Mouse (Mus musculus) E14TG2a.4 (cell line): ENCODE results near the gene Gpr19.

Source experiments
- H3K27me3 ChIP-seq: 2 replicates; pipeline ENCODE4 v1.6.1; 2014; ENCODE audit warnings: low read length, control low read depth; ENCODE audit not compliant: insufficient read depth
- H3K36me3 ChIP-seq: 2 replicates; pipeline ENCODE4 v1.6.1; 2014; ENCODE audit warnings: low read length, control low read depth; ENCODE audit not compliant: insufficient read depth
- H3K4me1 ChIP-seq: replicated peaks from 2 replicates; pipeline ENCODE4 v1.6.1; 2014; ENCODE audit warnings: low read depth, low read length, control low read depth
- H3K4me3 ChIP-seq: replicated peaks from 2 replicates; pipeline ENCODE4 v1.5.1; 2014; ENCODE audit warnings: mild to moderate bottlenecking, low read length
- H3K9me3 ChIP-seq: 2 replicates; pipeline ENCODE4 v1.6.1; 2014; ENCODE audit warnings: low read length, control low read depth
- CTCF ChIP-seq: conservative IDR thresholded peaks from 2 replicates; pipeline ENCODE4 v1.5.1; 2014; ENCODE audit warnings: low read length
- NANOG ChIP-seq: IDR thresholded peaks from 2 replicates; pipeline ENCODE4 v1.6.1; 2014; ENCODE audit warnings: borderline replicate concordance, low read length, mixed read lengths
- POU5F1 ChIP-seq: IDR thresholded peaks from 2 replicates; pipeline ENCODE4 v1.6.1; 2014; ENCODE audit warnings: low read length, borderline replicate concordance

The Gpr19 gene

DNA sequence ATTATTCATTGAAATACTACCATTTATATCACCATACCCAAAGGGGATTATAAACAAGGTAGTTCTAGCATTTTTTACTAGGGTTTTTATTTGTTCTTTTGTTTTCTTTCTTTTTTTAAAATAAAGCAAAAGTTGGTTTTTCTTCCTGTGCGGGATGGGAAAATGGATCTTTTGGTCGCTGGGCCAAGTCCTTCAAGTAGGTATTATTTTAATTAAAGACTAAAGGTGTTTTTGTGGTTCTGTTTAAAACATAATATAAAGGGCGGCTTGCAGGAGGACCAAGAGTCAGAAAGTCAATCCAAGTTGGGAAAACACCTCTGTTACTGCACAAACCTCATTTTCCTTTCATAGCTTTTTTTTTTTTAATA is 27.9 kb upstream of the Gpr19 start:
- no peaks in the 10 kb centered on the region for H3K9me3 ChIP-seq
- peaks cover 45% of the 10 kb centered on the region for H3K4me1 ChIP-seq
- TF ChIP-seq NANOG: no peak
- no peak for TF ChIP-seq CTCF
- TF ChIP-seq POU5F1: no peak

DNA sequence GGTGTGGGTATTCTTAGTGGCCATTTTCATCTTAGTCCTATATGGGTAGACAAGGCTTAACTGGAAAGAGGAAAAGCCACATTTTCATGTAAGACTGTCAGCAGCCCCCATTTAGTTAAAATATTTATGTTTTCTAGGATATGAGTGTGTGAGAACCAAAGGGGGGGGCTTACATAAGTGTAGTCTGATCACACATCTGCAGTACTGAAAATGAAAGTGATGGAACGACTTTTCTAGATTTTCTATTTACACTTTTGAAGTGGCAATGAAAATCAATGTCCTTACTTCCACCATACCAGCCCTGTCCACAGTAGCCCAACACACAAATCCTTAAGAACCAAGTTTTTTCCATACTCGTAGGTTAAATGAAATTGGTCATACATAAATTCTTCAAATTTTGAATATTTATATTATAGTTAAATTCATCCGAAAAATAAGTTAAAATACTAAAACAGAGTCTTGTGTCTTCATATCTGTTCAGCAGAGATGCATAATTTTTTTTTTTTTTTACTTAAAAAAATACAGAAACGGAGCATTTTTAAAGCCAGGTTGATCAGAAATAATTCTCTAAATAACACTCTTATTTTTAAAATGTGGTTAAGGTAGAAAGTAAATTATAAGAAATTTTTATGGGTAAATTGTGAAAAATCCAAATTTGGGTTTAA is 27.4 kb upstream of the Gpr19 start:
- no peaks in the 10 kb centered on the region for H3K9me3 ChIP-seq
- H3K36me3 ChIP-seq: peaks cover 25% of the 10 kb centered on the region
- no peak for TF ChIP-seq POU5F1
- no peak for TF ChIP-seq NANOG
- TF ChIP-seq CTCF: no peak
- peak overlapping the region; percentile 82 for H3K4me3 ChIP-seq
- H3K27me3 ChIP-seq: peaks cover 2% of the 10 kb centered on the region; the same call in 1 of the 2 replicates
- peaks cover 45% of the 10 kb centered on the region for H3K4me1 ChIP-seq

More for the DNA sequence above, 27.9 kb upstream of the Gpr19 start:
- Histone ChIP-seq H3K4me3 (peak overlapping the region; percentile 82), H3K27me3 (no peaks in the 10 kb centered on the region), H3K36me3 (peaks cover 25% of the 10 kb centered on the region)

DNA sequence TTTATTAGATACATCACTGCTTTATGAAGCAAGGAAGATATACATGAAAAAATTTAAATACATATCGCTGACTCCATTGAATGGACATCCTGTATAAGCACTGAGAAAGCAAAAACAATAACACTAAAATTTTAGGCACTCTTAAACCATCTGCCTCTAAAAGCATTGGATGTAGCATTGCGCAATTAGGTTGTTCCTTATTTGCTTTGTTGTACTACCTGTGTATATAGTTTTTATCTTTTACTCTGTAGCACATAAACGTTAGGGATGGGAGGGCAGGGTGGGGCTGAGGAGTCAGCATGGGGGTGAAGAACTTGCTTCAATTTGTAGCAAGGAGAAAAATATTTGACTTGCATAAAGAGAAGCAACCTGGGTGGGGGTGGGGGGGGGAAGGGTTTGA is 25.9 kb upstream of the Gpr19 start:
- Histone ChIP-seq H3K4me3 (no peak overlapping the region), H3K4me1 (peaks cover 35% of the 10 kb centered on the region), H3K36me3 (peaks cover 25% of the 10 kb centered on the region), H3K27me3 (peaks cover 5% of the 10 kb centered on the region; the same call in 1 of the 2 replicates), H3K9me3 (no peaks in the 10 kb centered on the region)
- TF ChIP-seq POU5F1: no peak
- TF ChIP-seq NANOG: no peak
- TF ChIP-seq CTCF: no peak

DNA sequence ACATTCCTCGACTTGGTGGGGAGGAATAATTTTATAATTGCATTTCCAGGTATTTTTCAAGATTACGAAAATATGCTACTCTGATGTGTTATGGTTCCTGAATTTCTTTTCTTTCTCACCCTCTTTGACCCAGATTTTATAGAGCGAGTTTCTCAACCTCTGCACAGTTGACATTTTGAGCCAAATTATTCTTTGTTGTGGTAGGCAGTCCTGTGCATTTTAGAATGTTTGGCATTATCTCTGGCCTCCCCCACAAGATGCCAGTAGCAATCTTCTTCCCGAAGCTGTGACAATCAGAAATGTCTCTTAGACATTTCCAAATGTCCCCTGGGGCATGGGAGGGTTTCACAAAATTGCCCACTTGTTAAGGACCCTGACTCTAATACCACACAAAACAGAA is 25.3 kb upstream of the Gpr19 start:
- H3K4me1 ChIP-seq: peaks cover 35% of the 10 kb centered on the region
- H3K9me3 ChIP-seq: no peaks in the 10 kb centered on the region
- TF ChIP-seq CTCF (no peak), NANOG (no peak), POU5F1 (no peak)
- H3K4me3 ChIP-seq: no peak overlapping the region
- peaks cover 9% of the 10 kb centered on the region; the same call in 1 of the 2 replicates for H3K27me3 ChIP-seq
- H3K36me3 ChIP-seq: peaks cover 25% of the 10 kb centered on the region

DNA sequence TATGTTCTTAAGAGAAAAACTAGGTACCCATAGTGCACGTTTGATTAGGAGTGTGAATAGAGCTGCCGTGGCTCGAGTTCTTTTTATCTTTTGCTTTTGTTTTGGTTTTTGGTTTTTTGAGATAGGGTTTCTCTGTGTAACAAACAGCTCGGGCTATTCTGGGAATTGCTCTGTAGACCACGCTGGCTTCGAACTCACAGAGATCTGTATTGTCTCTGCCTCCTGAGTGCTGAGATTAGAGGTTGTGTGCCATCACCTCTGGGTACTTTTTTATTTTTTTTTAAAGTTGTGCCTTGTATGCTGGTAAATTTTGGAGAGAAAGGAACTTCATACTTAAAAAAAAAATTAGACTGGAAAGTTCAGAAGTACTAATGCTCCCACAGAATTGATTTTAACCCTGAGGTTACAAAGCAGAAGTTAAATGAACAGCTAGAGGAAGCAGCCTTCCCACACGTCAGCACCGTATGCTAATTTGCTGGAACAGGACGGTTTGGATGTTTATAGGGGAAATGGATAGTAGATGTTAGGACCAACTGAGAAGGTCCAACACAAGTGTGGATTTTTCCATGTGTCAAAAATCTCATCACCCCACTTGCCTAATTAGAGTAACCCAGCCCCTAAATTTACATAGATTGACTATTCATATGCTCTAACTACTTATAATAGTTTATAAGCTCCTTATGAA is 24.3 kb upstream of the Gpr19 start:
- Histone ChIP-seq H3K9me3 (no peaks in the 10 kb centered on the region), H3K4me1 (peaks cover 45% of the 10 kb centered on the region), H3K27me3 (peaks cover 19% of the 10 kb centered on the region), H3K36me3 (peaks cover 25% of the 10 kb centered on the region), H3K4me3 (peak overlapping the region; percentile 70)
- TF ChIP-seq NANOG: no peak
- TF ChIP-seq CTCF: no peak
- TF ChIP-seq POU5F1: no peak

- no peak for TF ChIP-seq POU5F1
- TF ChIP-seq CTCF: no peak
- no peak for TF ChIP-seq NANOG
- Histone ChIP-seq H3K27me3 (peaks cover 26% of the 10 kb centered on the region), H3K36me3 (peaks cover 25% of the 10 kb centered on the region), H3K4me3 (peak overlapping the region; percentile 89), H3K9me3 (no peaks in the 10 kb centered on the region), H3K4me1 (peaks cover 46% of the 10 kb centered on the region)
Observed at GRCm38 (mm10) chr6:134921695-134922510, 23.5 kb upstream of the Gpr19 start.

- Histone ChIP-seq H3K4me3 (peak overlapping the region; percentile 89), H3K36me3 (peaks cover 25% of the 10 kb centered on the region), H3K4me1 (peaks cover 52% of the 10 kb centered on the region), H3K27me3 (peaks cover 26% of the 10 kb centered on the region), H3K9me3 (no peaks in the 10 kb centered on the region)
- TF ChIP-seq CTCF: no peak
- no peak for TF ChIP-seq NANOG
- TF ChIP-seq POU5F1: no peak
Observed at GRCm38 (mm10) chr6:134921014-134921694, 22.8 kb upstream of the Gpr19 start.
